Mouse (Mus musculus): ENCODE measurements around the gene Jmjd8. TPM values are rescaled to one million over a fixed set of nuclear protein-coding genes. Genes with fewer than 3 reads are reported as not detected.
"Not testable (repeated sequence)": the region's sequence is repeated elsewhere in the genome, so short reads cannot be mapped to it uniquely, and the experiment has no call there.

Gene Jmjd8
- polyA plus RNA-seq, 1 experiment from 2014 or later = 39.5 TPM

DNA sequence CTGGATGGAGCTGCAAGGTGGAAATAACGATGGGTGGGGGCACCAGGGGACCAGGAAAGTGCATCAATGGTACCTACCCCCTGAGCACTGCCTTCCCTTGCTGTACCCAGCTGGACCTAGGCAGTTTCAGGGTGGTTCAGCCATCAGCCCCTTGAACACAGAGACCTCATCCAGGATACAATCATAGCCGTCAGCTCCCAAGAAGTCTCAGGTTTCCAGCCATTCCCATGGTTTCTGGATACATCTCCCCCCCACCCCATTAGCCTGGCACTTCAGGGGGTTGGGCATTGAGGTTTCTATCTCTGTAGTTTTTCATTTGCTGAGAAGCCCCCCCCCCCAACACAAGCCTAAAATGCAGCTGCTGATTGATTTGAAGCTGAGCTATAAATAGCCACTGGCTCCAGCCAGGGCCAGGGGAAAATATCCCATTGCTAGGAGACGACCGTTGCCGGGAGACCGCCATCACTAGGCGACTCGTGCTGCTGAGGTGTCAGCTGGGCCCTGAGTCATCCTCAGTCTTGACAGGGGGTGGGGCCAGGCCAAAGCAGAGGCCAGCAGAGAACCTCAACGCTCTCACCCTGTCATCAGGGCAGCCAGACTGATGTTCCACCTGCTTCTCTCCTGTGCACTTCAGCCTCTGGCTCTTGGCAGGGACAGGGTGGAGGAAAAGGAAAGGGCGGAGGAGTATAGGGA lies 25.7 kb upstream of the Jmjd8 start:
- no peak for DNase-seq (ENCODE audit: low spot score)
- H3K27ac ChIP-seq (ENCODE audit: low read depth) = no peak overlapping the region
- no peaks in the 10 kb centered on the region for H3K4me1 ChIP-seq (replicated peaks; ENCODE audit: control insufficient read depth, insufficient read depth, low read length)
- peaks cover 4% of the 10 kb centered on the region; the same call in 1 of the 2 replicates for H3K27me3 ChIP-seq (replicated peaks; ENCODE audit: control insufficient read depth, insufficient read depth, low read length)
- H3K9ac ChIP-seq (ENCODE audit: low read length) = no peak overlapping the region
- H3K4me2 ChIP-seq (ENCODE audit: low read length) = no peak overlapping the region
- no peak overlapping the region for H3K4me3 ChIP-seq (ENCODE audit: low read depth, low read length)
- ATAC-seq (replicated peaks; ENCODE audit: low FRiP score, low TSS enrichment, low read depth) = peak; percentile 68
- WGBS = 12% methylated on average over 10 of the region's 10 CpGs
- H3K36me3 ChIP-seq (ENCODE audit: control insufficient read depth, insufficient read depth, low read length) = no peaks in the 10 kb centered on the region
- no peaks in the 10 kb centered on the region for H3K9me3 ChIP-seq (ENCODE audit: control insufficient read depth, low read length)

- WGBS = 78% methylated on average over 4 of the region's 4 CpGs
- ATAC-seq (replicated peaks; ENCODE audit: low FRiP score, low TSS enrichment, low read depth) = no peak
- H3K4me3 ChIP-seq (ENCODE audit: low read depth, low read length) = no peak overlapping the region
Measured at GRCm38 (mm10) chr17:25806507-25806906, 22.2 kb upstream of the Jmjd8 start.

GRCm38 (mm10) chr17:25807452-25807851 lies 21.2 kb upstream of the Jmjd8 start:
- 44% methylated on average over 2 of the region's 2 CpGs for WGBS
- not testable (repeated sequence) for H3K27ac ChIP-seq (ENCODE audit: low read depth); H3K4me2 ChIP-seq (ENCODE audit: low read length); H3K36me3 ChIP-seq (ENCODE audit: control insufficient read depth, insufficient read depth, low read length); H3K4me3 ChIP-seq (ENCODE audit: low read depth, low read length); ATAC-seq (replicated peaks; ENCODE audit: low FRiP score, low TSS enrichment, low read depth); H3K9ac ChIP-seq (ENCODE audit: low read length); DNase-seq (ENCODE audit: low spot score); H3K9me3 ChIP-seq (ENCODE audit: control insufficient read depth, low read length)
- peaks cover 12% of the 10 kb centered on the region for H3K4me1 ChIP-seq (replicated peaks; ENCODE audit: control insufficient read depth, insufficient read depth, low read length)
- H3K27me3 ChIP-seq (replicated peaks; ENCODE audit: control insufficient read depth, insufficient read depth, low read length) = peaks cover 28% of the 10 kb centered on the region

More at GRCm38 (mm10) chr17:25806507-25806906, 22.2 kb upstream of the Jmjd8 start:
- DNase-seq (ENCODE audit: low spot score) = no peak
- Histone ChIP-seq H3K4me2 (ENCODE audit: low read length) (no peak overlapping the region), H3K9ac (ENCODE audit: low read length) (no peak overlapping the region), H3K4me1 (replicated peaks; ENCODE audit: control insufficient read depth, insufficient read depth, low read length) (peaks cover 12% of the 10 kb centered on the region), H3K27ac (ENCODE audit: low read depth) (no peak overlapping the region), H3K27me3 (replicated peaks; ENCODE audit: control insufficient read depth, insufficient read depth, low read length) (peaks cover 30% of the 10 kb centered on the region), H3K9me3 (ENCODE audit: control insufficient read depth, low read length) (no peaks in the 10 kb centered on the region), H3K36me3 (ENCODE audit: control insufficient read depth, insufficient read depth, low read length) (no peaks in the 10 kb centered on the region)

DNA sequence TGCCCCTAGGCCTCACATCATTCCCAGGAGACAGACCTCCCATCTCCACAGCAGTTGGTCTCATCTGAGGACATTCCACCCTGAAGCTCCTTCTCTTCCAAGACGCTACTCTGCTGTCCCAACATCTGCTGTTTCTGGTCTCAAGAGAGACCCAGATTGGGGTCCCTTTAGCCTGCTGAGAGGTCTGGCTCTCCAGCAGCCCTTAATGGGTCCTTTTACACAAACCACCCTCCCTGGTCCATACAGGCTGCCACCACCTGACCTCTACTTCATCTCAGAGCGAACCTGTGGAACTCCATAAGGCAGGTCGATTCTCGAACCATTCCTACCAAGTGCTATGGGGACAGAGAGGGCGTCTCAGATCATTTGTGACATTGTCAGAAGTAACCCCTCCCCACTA lies 20.6 kb upstream of the Jmjd8 start:
- Histone ChIP-seq H3K27me3 (replicated peaks; ENCODE audit: control insufficient read depth, insufficient read depth, low read length) (peaks cover 34% of the 10 kb centered on the region), H3K4me2 (ENCODE audit: low read length) (peak overlapping the region; percentile 96), H3K4me1 (replicated peaks; ENCODE audit: control insufficient read depth, insufficient read depth, low read length) (peaks cover 12% of the 10 kb centered on the region), H3K4me3 (ENCODE audit: low read depth, low read length) (no peak overlapping the region), H3K9ac (ENCODE audit: low read length) (no peak overlapping the region), H3K27ac (ENCODE audit: low read depth) (no peak overlapping the region), H3K36me3 (ENCODE audit: control insufficient read depth, insufficient read depth, low read length) (no peaks in the 10 kb centered on the region), H3K9me3 (ENCODE audit: control insufficient read depth, low read length) (no peaks in the 10 kb centered on the region)
- DNase-seq (ENCODE audit: low spot score) (no peak), ATAC-seq (replicated peaks; ENCODE audit: low FRiP score, low TSS enrichment, low read depth) (no peak)
- 47% methylated on average over 5 of the region's 5 CpGs for WGBS

- ATAC-seq (replicated peaks; ENCODE audit: low FRiP score, low TSS enrichment, low read depth) = peak; percentile 69
- Histone ChIP-seq H3K27me3 (replicated peaks; ENCODE audit: control insufficient read depth, insufficient read depth, low read length) (peaks cover 34% of the 10 kb centered on the region), H3K4me2 (ENCODE audit: low read length) (peak within 1 kb of the TSS; percentile 96), H3K4me3 (ENCODE audit: low read depth, low read length) (peak within 1 kb of the TSS; percentile 60), H3K27ac (ENCODE audit: low read depth) (no peak within 1 kb of the TSS), H3K9ac (ENCODE audit: low read length) (peak within 1 kb of the TSS; percentile 53), H3K36me3 (ENCODE audit: control insufficient read depth, insufficient read depth, low read length) (no peaks in the 10 kb centered on the region), H3K9me3 (ENCODE audit: control insufficient read depth, low read length) (no peaks in the 10 kb centered on the region), H3K4me1 (replicated peaks; ENCODE audit: control insufficient read depth, insufficient read depth, low read length) (peaks cover 12% of the 10 kb centered on the region)
- peak; percentile 84 for DNase-seq (ENCODE audit: low spot score)
- WGBS = under 1% methylated on average over 89 of the region's 100 CpGs
Measured at GRCm38 (mm10) chr17:25808789-25809605, 19.7 kb upstream of the Jmjd8 start, which contains the start of gene Fbxl16. Fbxl16 (plus strand) TSS chr17:25809085.

DNA sequence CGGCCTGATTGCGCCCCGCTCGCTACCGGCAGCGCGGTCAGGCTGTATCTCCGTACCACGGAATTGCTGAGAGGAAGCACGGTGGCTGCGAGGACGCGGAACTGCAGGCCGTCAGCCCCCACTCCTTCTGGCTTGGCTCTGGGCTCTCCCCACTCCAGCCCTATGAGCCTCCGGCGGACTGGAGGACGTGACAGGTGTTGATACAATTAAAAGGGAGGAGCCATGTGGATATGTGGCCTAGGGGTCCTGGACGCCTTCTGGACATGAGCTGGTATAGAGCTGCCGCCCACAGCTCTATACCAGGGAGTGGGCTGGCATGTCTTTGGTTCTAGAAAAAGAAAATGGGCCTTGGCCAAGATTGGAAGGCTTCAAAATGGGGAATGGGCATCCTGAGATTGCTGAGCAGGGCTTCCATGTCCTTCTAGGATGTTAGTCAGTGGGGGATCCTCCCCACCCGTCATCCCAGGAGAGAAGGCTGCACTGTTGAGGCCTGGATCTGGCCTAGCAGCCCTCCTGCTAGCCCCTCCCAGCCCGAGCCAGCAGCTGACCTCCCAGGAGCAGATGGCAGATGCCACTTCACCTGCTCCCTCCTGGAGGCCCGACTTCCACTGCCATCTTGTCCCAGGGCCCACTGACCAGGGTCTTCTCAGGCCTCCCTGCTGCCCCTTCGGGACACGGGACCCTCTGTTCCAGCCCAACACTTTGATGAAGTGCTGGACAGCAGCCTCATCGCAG lies 18.9 kb upstream of the Jmjd8 start:
- ATAC-seq (replicated peaks; ENCODE audit: low FRiP score, low TSS enrichment, low read depth) = no peak
- 4% methylated on average over 21 of the region's 25 CpGs for WGBS
- peak overlapping the region; percentile 53 for H3K9ac ChIP-seq (ENCODE audit: low read length)
- peak overlapping the region; percentile 96 for H3K4me2 ChIP-seq (ENCODE audit: low read length)
- H3K36me3 ChIP-seq (ENCODE audit: control insufficient read depth, insufficient read depth, low read length) = no peaks in the 10 kb centered on the region
- no peaks in the 10 kb centered on the region for H3K9me3 ChIP-seq (ENCODE audit: control insufficient read depth, low read length)
- no peak overlapping the region for H3K27ac ChIP-seq (ENCODE audit: low read depth)
- H3K27me3 ChIP-seq (replicated peaks; ENCODE audit: control insufficient read depth, insufficient read depth, low read length) = peaks cover 34% of the 10 kb centered on the region
- no peak for DNase-seq (ENCODE audit: low spot score)
- H3K4me1 ChIP-seq (replicated peaks; ENCODE audit: control insufficient read depth, insufficient read depth, low read length) = peaks cover 12% of the 10 kb centered on the region
- H3K4me3 ChIP-seq (ENCODE audit: low read depth, low read length) = peak overlapping the region; percentile 60

GRCm38 (mm10) chr17:25810890-25811289 lies 17.8 kb upstream of the Jmjd8 start:
- Histone ChIP-seq H3K4me1 (replicated peaks; ENCODE audit: control insufficient read depth, insufficient read depth, low read length) (peaks cover 12% of the 10 kb centered on the region), H3K4me3 (ENCODE audit: low read depth, low read length) (no peak overlapping the region), H3K9ac (ENCODE audit: low read length) (no peak overlapping the region), H3K4me2 (ENCODE audit: low read length) (no peak overlapping the region), H3K9me3 (ENCODE audit: control insufficient read depth, low read length) (no peaks in the 10 kb centered on the region), H3K27ac (ENCODE audit: low read depth) (no peak overlapping the region), H3K36me3 (ENCODE audit: control insufficient read depth, insufficient read depth, low read length) (no peaks in the 10 kb centered on the region), H3K27me3 (replicated peaks; ENCODE audit: control insufficient read depth, insufficient read depth, low read length) (peaks cover 34% of the 10 kb centered on the region)
- DNase-seq (ENCODE audit: low spot score) (no peak), ATAC-seq (replicated peaks; ENCODE audit: low FRiP score, low TSS enrichment, low read depth) (no peak)
- 84% methylated on average over 4 of the region's 4 CpGs for WGBS

DNA sequence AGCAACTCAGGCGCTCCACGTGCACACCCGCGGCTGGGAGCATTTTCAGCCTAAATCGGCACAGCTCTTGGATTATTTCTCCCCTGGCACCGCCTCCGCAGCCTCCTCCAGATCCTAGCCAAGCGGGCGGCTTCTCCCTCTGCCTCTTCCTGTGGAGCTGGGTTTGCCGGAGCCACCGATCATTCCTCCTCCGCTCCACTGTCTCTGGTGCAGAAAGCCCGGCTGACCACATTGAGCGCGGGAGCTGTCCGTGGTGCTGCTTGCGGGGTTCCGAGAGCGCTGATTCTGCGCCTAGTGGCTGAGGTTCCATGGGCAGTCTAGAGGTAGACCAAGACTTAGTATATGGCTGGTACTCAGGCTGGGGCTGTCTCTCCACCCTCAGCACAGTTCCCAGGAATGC lies 15.2 kb upstream of the Jmjd8 start:
- WGBS = 3% methylated on average over 20 of the region's 20 CpGs

More for the DNA sequence above, 15.2 kb upstream of the Jmjd8 start:
- Histone ChIP-seq H3K4me2 (ENCODE audit: low read length) (no peak overlapping the region; the same call in 1 of the 2 replicates), H3K4me3 (ENCODE audit: low read depth, low read length) (no peak overlapping the region), H3K9ac (ENCODE audit: low read length) (no peak overlapping the region), H3K27ac (ENCODE audit: low read depth) (no peak overlapping the region), H3K4me1 (replicated peaks; ENCODE audit: control insufficient read depth, insufficient read depth, low read length) (peaks cover 11% of the 10 kb centered on the region), H3K36me3 (ENCODE audit: control insufficient read depth, insufficient read depth, low read length) (no peaks in the 10 kb centered on the region), H3K27me3 (replicated peaks; ENCODE audit: control insufficient read depth, insufficient read depth, low read length) (peaks cover 40% of the 10 kb centered on the region), H3K9me3 (ENCODE audit: control insufficient read depth, low read length) (no peaks in the 10 kb centered on the region)
- ATAC-seq (replicated peaks; ENCODE audit: low FRiP score, low TSS enrichment, low read depth) (peak; percentile 37; the same call in 1 of the 2 replicates), DNase-seq (ENCODE audit: low spot score) (peak; percentile 99)

All from intestine, embryonic 14.5 days (tissue).